Mouse (Mus musculus) CH12.LX (cell line): ENCODE measurements at regions not wholly inside any gene's neighbourhood (a gene's known extent, or its start where the extent isn't known, plus 50 kb on each side); places are given as distances from the start of the nearest gene placed in this dataset.

Source experiments
- E2F4 ChIP-seq: IDR thresholded peaks from 2 replicates; pipeline ENCODE4 v1.6.1; 2011; ENCODE audit warnings: low read depth, low read length, improper control_type of control experiment; ENCODE audit not compliant: insufficient replicate concordance
- MAFK ChIP-seq: IDR thresholded peaks from 2 replicates; pipeline ENCODE4 v1.6.1; 2011; ENCODE audit warnings: low read length, improper control_type of control experiment; ENCODE audit not compliant: insufficient replicate concordance
- ZKSCAN1 ChIP-seq: IDR thresholded peaks from 2 replicates; pipeline ENCODE4 v1.6.1; 2012; ENCODE audit warnings: low read depth, inconsistent platforms, low read length, improper control_type of control experiment, borderline replicate concordance

DNA sequence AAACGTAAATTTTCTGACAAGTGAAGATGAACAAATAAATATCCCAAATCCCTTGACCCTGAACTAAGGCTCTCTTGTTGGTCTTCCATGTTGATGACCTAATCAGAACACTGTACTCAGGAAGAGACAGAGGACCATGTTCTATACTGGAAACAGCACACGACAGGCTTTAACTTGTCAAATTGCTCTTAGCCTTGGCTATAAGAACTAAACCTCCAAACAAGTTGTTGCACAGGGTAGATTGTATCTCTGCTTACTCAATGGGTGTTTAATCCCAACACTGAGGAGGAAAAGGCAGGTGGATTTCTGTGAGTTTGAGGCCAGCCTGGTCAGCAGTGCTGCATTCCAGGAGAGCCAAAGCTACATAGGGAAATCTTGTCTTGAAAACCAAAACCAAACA lies 265.5 kb downstream of the Gja1 start:
- TF ChIP-seq E2F4 (no peak), ZKSCAN1 (no peak), MAFK (no peak)
